Mouse (Mus musculus): ENCODE measurements around the gene Itga9.
"Not testable (repeated sequence)": the region's sequence is repeated elsewhere in the genome, so short reads cannot be mapped to it uniquely, and the experiment has no call there.

Gene Itga9

GRCm38 (mm10) chr9:118606148-118606816 is at the start of gene Itga9:
Gene Itga9 (plus strand): TSS chr9:118606690.
- peak; percentile 90 for DNase-seq (ENCODE audit: extremely low spot score, low spot score)

- no peak for DNase-seq (ENCODE audit: extremely low spot score, low spot score)
These were observed 49.3 kb upstream of the Itga9 start for GRCm38 (mm10) chr9:118556951-118557780.

- DNase-seq (ENCODE audit: extremely low spot score, low spot score), result no peak
These were observed 43.1 kb upstream of the Itga9 start for GRCm38 (mm10) chr9:118563356-118563755.

GRCm38 (mm10) chr9:118563866-118564265 is 42.6 kb upstream of the Itga9 start:
- DNase-seq (ENCODE audit: extremely low spot score, low spot score), result no peak

GRCm38 (mm10) chr9:118564696-118565095 is 41.8 kb upstream of the Itga9 start:
- no peak for DNase-seq (ENCODE audit: extremely low spot score, low spot score)

- no peak for DNase-seq (ENCODE audit: extremely low spot score, low spot score)
These were observed 37.2 kb upstream of the Itga9 start for GRCm38 (mm10) chr9:118569328-118569727.

GRCm38 (mm10) chr9:118570865-118571264 is 35.6 kb upstream of the Itga9 start:
- DNase-seq (ENCODE audit: extremely low spot score, low spot score), result no peak

GRCm38 (mm10) chr9:118571701-118572100 is 34.8 kb upstream of the Itga9 start:
- DNase-seq (ENCODE audit: extremely low spot score, low spot score), result no peak

- no peak for DNase-seq (ENCODE audit: extremely low spot score, low spot score)
These were observed 31.6 kb upstream of the Itga9 start for GRCm38 (mm10) chr9:118574911-118575310.

GRCm38 (mm10) chr9:118580371-118580770 is 26.1 kb upstream of the Itga9 start:
- no peak for DNase-seq (ENCODE audit: extremely low spot score, low spot score)

- DNase-seq (ENCODE audit: extremely low spot score, low spot score), result no peak
These were observed 23.7 kb upstream of the Itga9 start for GRCm38 (mm10) chr9:118582757-118583156.

GRCm38 (mm10) chr9:118584838-118585237 is 21.7 kb upstream of the Itga9 start:
- no peak for DNase-seq (ENCODE audit: extremely low spot score, low spot score)

GRCm38 (mm10) chr9:118585998-118586397 is 20.5 kb upstream of the Itga9 start:
- no peak for DNase-seq (ENCODE audit: extremely low spot score, low spot score)

GRCm38 (mm10) chr9:118587115-118587514 is 19.4 kb upstream of the Itga9 start:
- DNase-seq (ENCODE audit: extremely low spot score, low spot score), result no peak

GRCm38 (mm10) chr9:118589249-118589648 is 17.2 kb upstream of the Itga9 start:
- DNase-seq (ENCODE audit: extremely low spot score, low spot score), result no peak

- no peak for DNase-seq (ENCODE audit: extremely low spot score, low spot score)
These were observed 16.3 kb upstream of the Itga9 start for GRCm38 (mm10) chr9:118590230-118590629.

- DNase-seq (ENCODE audit: extremely low spot score, low spot score), result no peak
These were observed 14.9 kb upstream of the Itga9 start for GRCm38 (mm10) chr9:118591633-118592032.

GRCm38 (mm10) chr9:118592585-118593249 is 13.8 kb upstream of the Itga9 start:
- DNase-seq (ENCODE audit: extremely low spot score, low spot score), result peak; percentile 61

- DNase-seq (ENCODE audit: extremely low spot score, low spot score), result no peak
These were observed 13.0 kb upstream of the Itga9 start for GRCm38 (mm10) chr9:118593443-118593842.

GRCm38 (mm10) chr9:118596767-118597166 is 9.7 kb upstream of the Itga9 start:
- DNase-seq (ENCODE audit: extremely low spot score, low spot score), result no peak

GRCm38 (mm10) chr9:118600393-118600792 is 6.1 kb upstream of the Itga9 start:
- DNase-seq (ENCODE audit: extremely low spot score, low spot score), result not testable (repeated sequence)

- DNase-seq (ENCODE audit: extremely low spot score, low spot score), result no peak
These were observed 3.9 kb upstream of the Itga9 start for GRCm38 (mm10) chr9:118602576-118602975.

Data from neural tube, embryonic 10.5 days (tissue).